Mouse (Mus musculus): ENCODE results near the gene Pth2.

GRCm38 (mm10) chr7:45204380-45205143 is 23.8 kb downstream of the Pth2 start, which contains the start of gene Ccdc155:
- TF ChIP-seq TAL1 (IDR thresholded peaks at IDR 0.05; ENCODE audit: low read length) (no peak), GATA1 (IDR thresholded peaks at IDR 0.05; ENCODE audit: low read length) (no peak)
